Mouse (Mus musculus) liver, postnatal 0 days (tissue): ENCODE data around the gene Camta2. TPM values are rescaled to one million over a fixed set of nuclear protein-coding genes. Genes with fewer than 3 reads are reported as not detected.

Experiments used
- ATAC-seq: fragments of 200-750 bp; cut with Nextera tagmentation; 2 replicates; pipeline ENCODE4 v1.8.0; 2017; ENCODE audit warnings: mild to moderate bottlenecking, moderate library complexity
- DNase-seq: peaks from one replicate; pipeline ENCODE4 v3.0.0-alpha.2; 2016
- H3K27ac ChIP-seq: fragments of 300-500 bp; sonication (generic); 2 replicates; pipeline ENCODE4 v1.5.1; 2014; ENCODE audit warnings: antibody characterized with exemption, moderate library complexity, mild to moderate bottlenecking, low read depth
- H3K27me3 ChIP-seq: fragments of 300-500 bp; sonication (generic); 2 replicates; pipeline ENCODE4 v1.6.1; 2014; ENCODE audit warnings: low read length, control low read depth, mixed read lengths; ENCODE audit not compliant: insufficient read depth
- H3K36me3 ChIP-seq: fragments of 300-500 bp; sonication (generic); replicated peaks from 2 replicates; pipeline ENCODE4 v1.6.1; 2014; ENCODE audit warnings: mild to moderate bottlenecking, control low read depth, low read length, moderate library complexity, mixed read lengths; ENCODE audit not compliant: insufficient read depth
- H3K4me1 ChIP-seq: fragments of 300-500 bp; sonication (generic); 2 replicates; pipeline ENCODE4 v1.6.1; 2014; ENCODE audit warnings: antibody characterized with exemption, mild to moderate bottlenecking, control low read depth; ENCODE audit not compliant: insufficient read depth
- H3K4me2 ChIP-seq: fragments of 300-500 bp; sonication (generic); 2 replicates; pipeline ENCODE4 v1.6.1; 2014; ENCODE audit warnings: low read depth, mild to moderate bottlenecking, low read length, moderate library complexity, mixed read lengths
- H3K4me3 ChIP-seq: fragments of 300-500 bp; sonication (generic); 2 replicates; pipeline ENCODE4 v1.5.1; 2014; ENCODE audit warnings: low read depth, low read length
- H3K9ac ChIP-seq: fragments of 300-500 bp; sonication (generic); replicated peaks from 2 replicates; pipeline ENCODE4 v1.6.1; 2014; ENCODE audit warnings: mild to moderate bottlenecking, moderate library complexity
- H3K9me3 ChIP-seq: fragments of 300-500 bp; sonication (generic); 2 replicates; pipeline ENCODE4 v1.6.1; 2016; ENCODE audit warnings: mild to moderate bottlenecking, control low read depth, low read length, mixed read lengths
- CTCF ChIP-seq: sonication (generic); IDR thresholded peaks from 2 replicates; pipeline ENCODE4 v1.5.1; 2016; ENCODE audit warnings: antibody characterized with exemption, low read depth
- EP300 ChIP-seq: IDR thresholded peaks from 2 replicates; pipeline ENCODE4 v1.6.1; 2016; ENCODE audit warnings: antibody characterized with exemption, low read depth, mild to moderate bottlenecking
- WGBS: fragments of 180-500 bp; shearing (Covaris S2); extraction: QIAGEN DNeasy Blood & Tissue Kit; methylation state at CpG from one replicate; pipeline ENCODE4 v1.1.7; 2014; ENCODE audit not compliant: insufficient replicate concordance; 5-methylcytosine and 5-hydroxymethylcytosine counted together
- polyA plus RNA-seq: library from polyadenylated mRNA; unstranded; fragments of >200 nt; fragmentation: Nextera tagmentation; extraction: Ambion mirVana; gene quantifications from 2 replicates; pipeline ENCODE4 v1.2.1, GENCODE M21; 2015

Camta2 gene
- polyA plus RNA-seq, 1 experiment from 2014 or later, result 3.4 TPM

- Histone ChIP-seq H3K4me1 (peaks cover 24% of the 10 kb centered on the region), H3K27ac (peak overlapping the region; percentile 82), H3K9me3 (no peaks in the 10 kb centered on the region), H3K4me3 (peak overlapping the region; percentile 69), H3K9ac (peak overlapping the region; percentile 41), H3K36me3 (peaks cover 28% of the 10 kb centered on the region), H3K4me2 (peak overlapping the region; percentile 98), H3K27me3 (no peaks in the 10 kb centered on the region)
- TF ChIP-seq CTCF (no peak), EP300 (no peak)
- ATAC-seq, result peak; percentile 57
- WGBS, result 1% methylated on average over 15 of the region's 15 CpGs
- peak; percentile 77 for DNase-seq
Measured at GRCm38 (mm10) chr11:70668335-70668770, 19.6 kb downstream of the Camta2 start.

GRCm38 (mm10) chr11:70667271-70668150, 20.4 kb downstream of the Camta2 start:
- peak overlapping the region; percentile 82 for H3K27ac ChIP-seq
- H3K4me2 ChIP-seq, result peak overlapping the region; percentile 98
- H3K4me1 ChIP-seq, result peaks cover 24% of the 10 kb centered on the region
- 57% methylated on average over 14 of the region's 14 CpGs for WGBS
- TF ChIP-seq EP300 (no peak), CTCF (no peak)
- no peaks in the 10 kb centered on the region for H3K27me3 ChIP-seq
- no peaks in the 10 kb centered on the region for H3K9me3 ChIP-seq
- H3K36me3 ChIP-seq, result peaks cover 36% of the 10 kb centered on the region
- H3K4me3 ChIP-seq, result peak overlapping the region; percentile 69
- no peak for DNase-seq
- ATAC-seq, result no peak
- H3K9ac ChIP-seq, result peak overlapping the region; percentile 41

- Histone ChIP-seq H3K4me2 (no peak overlapping the region), H3K9me3 (no peaks in the 10 kb centered on the region), H3K4me1 (peaks cover 24% of the 10 kb centered on the region), H3K36me3 (peaks cover 43% of the 10 kb centered on the region), H3K27ac (no peak overlapping the region), H3K4me3 (no peak overlapping the region), H3K9ac (no peak overlapping the region), H3K27me3 (no peaks in the 10 kb centered on the region)
- WGBS, result 89% methylated on average over 8 of the region's 8 CpGs
- ATAC-seq (no peak), DNase-seq (no peak)
- TF ChIP-seq CTCF, result no peak
- no peak for TF ChIP-seq EP300
Measured at GRCm38 (mm10) chr11:70666687-70667086, 21.2 kb downstream of the Camta2 start.

GRCm38 (mm10) chr11:70664741-70665140, 23.2 kb downstream of the Camta2 start:
- Histone ChIP-seq H3K4me1 (peaks cover 16% of the 10 kb centered on the region), H3K27ac (no peak overlapping the region), H3K4me2 (no peak overlapping the region), H3K36me3 (peaks cover 43% of the 10 kb centered on the region), H3K9me3 (no peaks in the 10 kb centered on the region), H3K4me3 (no peak overlapping the region), H3K9ac (no peak overlapping the region), H3K27me3 (no peaks in the 10 kb centered on the region)
- DNase-seq, result no peak
- ATAC-seq, result no peak
- TF ChIP-seq CTCF (peak; percentile 39), EP300 (no peak)
- WGBS, result 94% methylated on average over 9 of the region's 9 CpGs

- ATAC-seq (no peak), DNase-seq (no peak)
- no peak overlapping the region for H3K4me3 ChIP-seq
- H3K4me1 ChIP-seq, result peaks cover 15% of the 10 kb centered on the region
- no peak overlapping the region for H3K9ac ChIP-seq
- H3K27ac ChIP-seq, result no peak overlapping the region
- H3K36me3 ChIP-seq, result peaks cover 43% of the 10 kb centered on the region
- H3K27me3 ChIP-seq, result no peaks in the 10 kb centered on the region
- no peaks in the 10 kb centered on the region for H3K9me3 ChIP-seq
- H3K4me2 ChIP-seq, result no peak overlapping the region
- TF ChIP-seq CTCF (no peak), EP300 (no peak)
- WGBS, result 77% methylated on average over 6 of the region's 6 CpGs
Measured at GRCm38 (mm10) chr11:70663957-70664356, 23.9 kb downstream of the Camta2 start.

GRCm38 (mm10) chr11:70663101-70663500, 24.8 kb downstream of the Camta2 start:
- Histone ChIP-seq H3K27ac (no peak overlapping the region), H3K9me3 (no peaks in the 10 kb centered on the region), H3K4me1 (peaks cover 14% of the 10 kb centered on the region), H3K4me3 (no peak overlapping the region), H3K27me3 (no peaks in the 10 kb centered on the region), H3K9ac (no peak overlapping the region), H3K36me3 (peaks cover 43% of the 10 kb centered on the region), H3K4me2 (no peak overlapping the region)
- ATAC-seq (no peak), DNase-seq (no peak)
- TF ChIP-seq CTCF (no peak), EP300 (no peak)
- WGBS, result 88% methylated on average over 8 of the region's 8 CpGs
